Comparison of ENCODE assay signal across 19 mouse cellular contexts in the genomic region with DNA sequence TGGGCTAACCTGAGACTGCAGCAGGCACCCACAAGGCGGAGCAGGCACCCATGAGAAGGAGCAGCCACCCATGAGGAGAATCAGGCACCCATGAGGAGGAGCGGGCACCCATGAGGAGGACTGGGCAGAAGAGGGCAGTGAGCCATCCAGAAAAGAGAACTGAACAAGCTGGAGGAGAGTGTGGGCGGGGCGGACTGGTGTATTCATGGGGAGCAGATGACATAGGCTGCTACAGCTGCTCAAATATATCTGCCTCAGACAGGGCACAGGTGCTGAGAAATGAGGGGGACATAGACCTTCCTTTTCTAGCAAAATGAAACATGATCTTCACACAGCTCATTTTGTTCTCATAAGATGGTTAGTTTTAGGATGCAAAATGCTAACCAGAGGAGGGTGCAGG. TPM values are rescaled to one million over a fixed set of nuclear protein-coding genes. Genes with fewer than 3 reads are reported as not detected.
DNase-seq lines count a peak whose midpoint lies in the region; ATAC-seq and TF ChIP-seq lines count a peak whose summit lies in the region.
"Had no signal": no experiment of that assay in that cellular context is flagged by ENCODE, and none has a peak within 500 bp of the region (broad histone marks: within the 10 kb centered on the region; RNA-seq: fewer than 3 reads in every experiment).

No protein-coding gene starts in this region.

- H3K27me3 ChIP-seq in lung, postnatal 0 days (replicated peaks; ENCODE audit: insufficient read depth, low read length) = no peaks in the 10 kb centered on the region
- no peaks in the 10 kb centered on the region for H3K27me3 ChIP-seq in embryonic facial prominence, embryonic 14.5 days (replicated peaks; ENCODE audit: control insufficient read depth, insufficient read depth, low read length)
- no peaks in the 10 kb centered on the region for H3K27me3 ChIP-seq in spleen, adult 2 months (ENCODE audit: control insufficient read depth, insufficient read depth, low read length)
- no peaks in the 10 kb centered on the region for H3K27me3 ChIP-seq in intestine, embryonic 16.5 days (replicated peaks; ENCODE audit: control insufficient read depth, insufficient read depth, low read length)
- H3K27me3 ChIP-seq in hindbrain, embryonic 10.5 days (ENCODE audit: insufficient read depth, poor library complexity, severe bottlenecking) = no peaks in the 10 kb centered on the region
- H3K27me3 ChIP-seq: embryonic facial prominence, embryonic 13.5 days; forebrain, embryonic 12.5 days; heart, embryonic 13.5 days; hindbrain, embryonic 12.5 days; midbrain, embryonic 15.5 days had no signal

- TF ChIP-seq CTCF in gastrocnemius, adult 2 months (IDR thresholded peaks at IDR 0.05) = no peak
- no peak for TF ChIP-seq CTCF in lung, postnatal 0 days (IDR thresholded peaks at IDR 0.05)
- no peak for TF ChIP-seq CTCF in spleen, adult 2 months (IDR thresholded peaks at IDR 0.05; ENCODE audit: extremely low read depth, insufficient read depth, insufficient read length, insufficient replicate concordance)

- DNase-seq in gastrocnemius, adult 2 months = peak; percentile 30
- DNase-seq in gastrocnemius, postnatal 14 days = no peak
- peak; percentile 3 for DNase-seq in lung, postnatal 25 days (ENCODE audit: low spot score)
- DNase-seq in lung, postnatal 0 days (ENCODE audit: low spot score) = no peak
- DNase-seq in embryonic facial prominence, embryonic 14.5 days (ENCODE audit: low spot score) = peak; percentile 58
- DNase-seq in spleen, adult 2 months (ENCODE audit: low read depth in 1 of 2, low spot score in 2 of 2) = peak; percentile 29 to 51
- DNase-seq in hindbrain, embryonic 10.5 days (ENCODE audit: low spot score) = no peak
- DNase-seq: cerebellum, adult 9-11 months; gastrocnemius, postnatal 10 days; kidney, adult 8-10 months; lung, postnatal 36 days had no signal

- no peak overlapping the region for H3K4me3 ChIP-seq in gastrocnemius, adult 2 months
- H3K4me3 ChIP-seq in lung, postnatal 0 days (ENCODE audit: low read depth, low read length) = no peak overlapping the region
- no peak overlapping the region for H3K4me3 ChIP-seq in embryonic facial prominence, embryonic 14.5 days (ENCODE audit: low read depth, low read length)
- no peak overlapping the region for H3K4me3 ChIP-seq in spleen, adult 2 months (ENCODE audit: extremely low read depth, insufficient read depth, insufficient read length)
- no peak overlapping the region for H3K4me3 ChIP-seq in intestine, embryonic 16.5 days (ENCODE audit: low read length)
- H3K4me3 ChIP-seq in hindbrain, embryonic 10.5 days = no peak overlapping the region
- H3K4me3 ChIP-seq: embryonic facial prominence, embryonic 13.5 days; forebrain, embryonic 12.5 days; heart, embryonic 13.5 days; hindbrain, embryonic 12.5 days; midbrain, embryonic 15.5 days had no signal

- H3K4me1 ChIP-seq in lung, postnatal 0 days (ENCODE audit: insufficient read depth, low read depth, low read length) = 0 out of 2 replicates have a peak, but pooled peaks cover 3% of the 10 kb centered on the region
- H3K4me1 ChIP-seq in embryonic facial prominence, embryonic 14.5 days (ENCODE audit: control insufficient read depth, insufficient read depth, low read length) = peaks cover 6% of the 10 kb centered on the region; the same call in 1 of the 2 replicates
- no peaks in the 10 kb centered on the region for H3K4me1 ChIP-seq in spleen, adult 2 months (ENCODE audit: control insufficient read depth, insufficient read depth, insufficient read length)
- no peaks in the 10 kb centered on the region for H3K4me1 ChIP-seq in intestine, embryonic 16.5 days (ENCODE audit: control insufficient read depth, insufficient read depth, low read length)
- H3K4me1 ChIP-seq in hindbrain, embryonic 10.5 days (replicated peaks) = peaks cover 6% of the 10 kb centered on the region

- no peak overlapping the region for H3K9ac ChIP-seq in lung, postnatal 0 days (replicated peaks; ENCODE audit: low read depth)
- H3K9ac ChIP-seq in embryonic facial prominence, embryonic 14.5 days (ENCODE audit: low read depth, low read length) = no peak overlapping the region
- H3K9ac ChIP-seq in intestine, embryonic 16.5 days (ENCODE audit: low read depth, low read length) = no peak overlapping the region
- H3K9ac ChIP-seq: embryonic facial prominence, embryonic 13.5 days; forebrain, embryonic 12.5 days; heart, embryonic 13.5 days; hindbrain, embryonic 12.5 days; midbrain, embryonic 15.5 days had no signal

- no peak for ATAC-seq in lung, postnatal 0 days
- ATAC-seq in embryonic facial prominence, embryonic 14.5 days (ENCODE audit: low read depth) = peak; percentile 48; the same call in 1 of the 2 replicates
- ATAC-seq in intestine, embryonic 16.5 days = no peak
- ATAC-seq: activated CD4-positive, CD25-positive, alpha-beta regulatory T cell, adult 4 months; midbrain, embryonic 15.5 days had no signal

- H3K27ac ChIP-seq in gastrocnemius, adult 2 months = no peak overlapping the region
- no peak overlapping the region for H3K27ac ChIP-seq in lung, postnatal 0 days (ENCODE audit: low read length)
- H3K27ac ChIP-seq in embryonic facial prominence, embryonic 14.5 days (replicated peaks; ENCODE audit: low read depth, low read length) = no peak overlapping the region
- no peak overlapping the region for H3K27ac ChIP-seq in spleen, adult 2 months (ENCODE audit: insufficient read depth, low read length)
- no peak overlapping the region for H3K27ac ChIP-seq in intestine, embryonic 16.5 days (ENCODE audit: low read length)
- H3K27ac ChIP-seq in hindbrain, embryonic 10.5 days = no peak overlapping the region
- H3K27ac ChIP-seq: embryonic facial prominence, embryonic 13.5 days; forebrain, embryonic 12.5 days; heart, embryonic 13.5 days; hindbrain, embryonic 12.5 days; midbrain, embryonic 15.5 days had no signal

- intact Hi-C loops in gastrocnemius, adult 2 months (cut with DNase I) = no loop called here
- intact Hi-C loops in gastrocnemius, postnatal 14 days (cut with DNase I; ENCODE audit: low total_unique reads) = no loop called here

- no peaks in the 10 kb centered on the region for H3K36me3 ChIP-seq in lung, postnatal 0 days (ENCODE audit: insufficient read depth, low read length)
- no peaks in the 10 kb centered on the region for H3K36me3 ChIP-seq in embryonic facial prominence, embryonic 14.5 days (ENCODE audit: control insufficient read depth, insufficient read depth, low read length)
- H3K36me3 ChIP-seq in spleen, adult 2 months (ENCODE audit: control insufficient read depth, insufficient read depth, low read length) = no peaks in the 10 kb centered on the region
- H3K36me3 ChIP-seq in intestine, embryonic 16.5 days (ENCODE audit: control insufficient read depth, insufficient read depth, low read length) = no peaks in the 10 kb centered on the region
- H3K36me3 ChIP-seq in hindbrain, embryonic 10.5 days = peaks cover 5% of the 10 kb centered on the region; the same call in 1 of the 2 replicates
- H3K36me3 ChIP-seq: embryonic facial prominence, embryonic 13.5 days; forebrain, embryonic 12.5 days; heart, embryonic 13.5 days; hindbrain, embryonic 12.5 days; midbrain, embryonic 15.5 days had no signal

- H3K9me3 ChIP-seq in lung, postnatal 0 days (ENCODE audit: low read length) = no peaks in the 10 kb centered on the region
- no peaks in the 10 kb centered on the region for H3K9me3 ChIP-seq in embryonic facial prominence, embryonic 14.5 days (ENCODE audit: control insufficient read depth, low read length)
- H3K9me3 ChIP-seq in intestine, embryonic 16.5 days (ENCODE audit: control insufficient read depth, low read length) = no peaks in the 10 kb centered on the region
- no peaks in the 10 kb centered on the region for H3K9me3 ChIP-seq in hindbrain, embryonic 10.5 days
- H3K9me3 ChIP-seq: embryonic facial prominence, embryonic 13.5 days; forebrain, embryonic 12.5 days; heart, embryonic 13.5 days; hindbrain, embryonic 12.5 days; midbrain, embryonic 15.5 days had no signal

- TF ChIP-seq POLR2A in spleen, adult 2 months (IDR thresholded peaks at IDR 0.05; ENCODE audit: low read depth, low read length) = no peak

- no peak for TF ChIP-seq EP300 in lung, postnatal 0 days (IDR thresholded peaks at IDR 0.05)

- H3K4me2 ChIP-seq in lung, postnatal 0 days (replicated peaks; ENCODE audit: low read depth, low read length) = no peak overlapping the region
- no peak overlapping the region for H3K4me2 ChIP-seq in embryonic facial prominence, embryonic 14.5 days (ENCODE audit: low read depth, low read length)
- no peak overlapping the region for H3K4me2 ChIP-seq in intestine, embryonic 16.5 days (ENCODE audit: low read depth, low read length)
- H3K4me2 ChIP-seq: embryonic facial prominence, embryonic 13.5 days; forebrain, embryonic 12.5 days; heart, embryonic 13.5 days; hindbrain, embryonic 12.5 days; liver, embryonic 11.5 days; midbrain, embryonic 15.5 days had no signal

- 94% methylated on average over 4 of the region's 4 CpGs for WGBS in lung, postnatal 0 days
- 95% methylated on average over 4 of the region's 4 CpGs for WGBS in embryonic facial prominence, embryonic 14.5 days
- 55% methylated on average over 4 of the region's 4 CpGs for WGBS in spleen, adult 2 months
- WGBS in intestine, embryonic 16.5 days = 93% methylated on average over 4 of the region's 4 CpGs
- WGBS in hindbrain, embryonic 10.5 days = 91% methylated on average over 4 of the region's 4 CpGs

RNA-seq across cellular contexts. Expression of a gene that starts 45.1 kb away (rescaled TPM):
- 10 to 100 TPM; 27.0 to 55.3 TPM for total RNA-seq in gastrocnemius, adult 2 months (2021)
- total RNA-seq in gastrocnemius, postnatal 14 days (2021) = 10 to 100 TPM; 36.3 to 40.9 TPM
- 12.9 and 13.5 TPM in 2 replicates for polyA plus RNA-seq in lung, postnatal 0 days (2015; fragmentation: Nextera tagmentation; extraction: Ambion mirVana)
- 27.4 and 27.8 TPM in 2 replicates for polyA plus RNA-seq in embryonic facial prominence, embryonic 14.5 days (2014; fragmentation: Nextera tagmentation; extraction: Ambion mirVana)
- 7.7 and 8.4 TPM in 2 replicates for polyA plus RNA-seq in spleen, adult 2 months (2012; rRNA removed)
- 8.5 and 8.7 TPM in 2 replicates for polyA plus RNA-seq in intestine, embryonic 16.5 days (2015; fragmentation: Nextera tagmentation; extraction: Ambion mirVana)
- 8.8 and 11.5 TPM in 2 replicates for polyA plus RNA-seq in hindbrain, embryonic 10.5 days (2016; fragmentation: Nextera tagmentation; extraction: Ambion mirVana)

Comparison
In these comparisons a context has a peak if more than half of its experiments do, and no peak if none do; other contexts are left out.
1. DNase-seq: peak in gastrocnemius, adult 2 months (single experiment), lung, postnatal 25 days (single experiment), embryonic facial prominence, embryonic 14.5 days (single experiment) and spleen, adult 2 months (2 of 2); none in gastrocnemius, postnatal 14 days (single experiment), lung, postnatal 0 days (single experiment) and hindbrain, embryonic 10.5 days (single experiment).